Mouse (Mus musculus) CH12.LX (cell line): ENCODE measurements around the gene Ubash3b.

Experiments used
- SIN3A ChIP-seq: IDR thresholded peaks from 2 replicates; pipeline ENCODE4 v1.6.1; 2012; ENCODE audit warnings: low read length, improper control_type of control experiment, inconsistent platforms
- UBTF ChIP-seq: IDR thresholded peaks from 2 replicates; pipeline ENCODE4 v1.6.1; 2012; ENCODE audit warnings: low read depth, mild to moderate bottlenecking, inconsistent platforms, low read length, improper control_type of control experiment, moderate library complexity

- TF ChIP-seq SIN3A (no peak), UBTF (no peak)
Measured at GRCm38 (mm10) chr9:41053478-41053877, 108.0 kb downstream of the Ubash3b start.
